Mouse (Mus musculus) heart, adult 10 weeks (tissue): ENCODE data around the gene Dnajb3. TPM values are rescaled to one million over a fixed set of nuclear protein-coding genes. Genes with fewer than 3 reads are reported as not detected.

Experiments
- polyA plus RNA-seq: library from polyadenylated mRNA; stranded (reverse); fragments of 350-450 nt; fragmentation: Illumina TruSeq; extraction: RNeasy Lipid Tissue Mini Kit (QIAGEN cat#74804); gene quantifications from one replicate; pipeline ENCODE4 v1.2.3, GENCODE M21; 2014; ENCODE audit warnings: low read depth, low replicate concordance

Gene Dnajb3
- polyA plus RNA-seq = not detected

DNA sequence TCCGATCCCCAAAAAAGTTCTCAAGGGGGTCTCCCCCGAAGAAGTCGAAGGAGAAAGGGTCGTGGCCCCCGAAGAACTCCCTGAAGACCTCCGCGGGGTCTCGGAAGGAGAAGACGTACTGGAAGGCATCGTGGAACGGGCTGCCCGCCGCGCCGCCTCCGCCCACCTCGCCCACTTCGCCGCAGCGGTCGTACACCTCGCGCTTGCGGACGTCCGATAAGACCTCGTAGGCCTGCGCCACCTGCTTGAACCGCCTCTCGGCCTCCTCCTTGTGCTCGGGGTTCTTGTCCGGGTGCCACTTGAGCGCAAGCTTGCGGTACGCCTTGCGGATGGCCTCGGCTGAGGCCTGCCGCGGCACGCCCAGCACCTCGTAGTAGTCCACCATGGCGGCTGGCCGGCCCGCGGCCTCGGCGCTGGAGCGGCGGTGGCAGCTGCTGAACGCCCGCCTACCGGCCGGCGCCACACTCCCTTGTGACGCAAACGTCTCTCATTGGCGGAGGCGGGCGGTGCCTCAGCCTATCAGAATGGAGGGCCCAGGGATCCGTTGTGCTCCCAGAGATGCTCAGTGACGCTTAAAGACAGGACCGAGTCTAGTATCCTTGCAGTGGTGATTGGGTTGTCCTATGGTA lies at the start of gene Dnajb3:
Dnajb3 (minus strand) TSS at position 489 of the 629 bp plus-strand sequence.

GRCm38 (mm10) chr1:88226670-88227379 lies 21.2 kb upstream of the Dnajb3 start, which contains the start of gene Mroh2a:
Gene Mroh2a, plus strand, starts transcription at chr1:88226986.

GRCm38 (mm10) chr1:88211812-88212211 lies 6.2 kb upstream of the Dnajb3 start, which contains the start of gene Ugt1a1:
Gene Ugt1a1, plus strand, starts transcription at chr1:88211959.

DNA sequence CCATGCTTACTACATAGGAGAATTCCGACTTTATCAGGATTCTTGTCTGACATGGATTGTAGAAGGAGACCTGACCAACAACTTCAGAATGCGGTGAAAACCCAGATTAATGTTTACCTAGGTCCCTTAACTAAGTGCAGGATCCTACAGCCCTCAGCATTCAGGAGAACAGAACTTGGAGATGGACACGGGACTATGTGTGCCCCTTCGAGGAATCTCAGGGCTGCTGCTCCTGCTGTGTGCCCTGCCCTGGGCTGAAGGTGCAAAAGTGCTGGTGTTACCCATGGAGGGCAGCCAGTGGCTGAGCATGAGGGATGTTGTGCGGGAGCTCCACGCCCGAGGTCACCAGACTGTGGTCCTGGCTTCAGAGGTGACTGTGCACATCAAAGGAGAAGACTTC lies 5.1 kb downstream of the Dnajb3 start, which contains the start of gene Ugt1a2:
Ugt1a2 (plus strand) TSS at position 146 of the 400 bp plus-strand sequence.

DNA sequence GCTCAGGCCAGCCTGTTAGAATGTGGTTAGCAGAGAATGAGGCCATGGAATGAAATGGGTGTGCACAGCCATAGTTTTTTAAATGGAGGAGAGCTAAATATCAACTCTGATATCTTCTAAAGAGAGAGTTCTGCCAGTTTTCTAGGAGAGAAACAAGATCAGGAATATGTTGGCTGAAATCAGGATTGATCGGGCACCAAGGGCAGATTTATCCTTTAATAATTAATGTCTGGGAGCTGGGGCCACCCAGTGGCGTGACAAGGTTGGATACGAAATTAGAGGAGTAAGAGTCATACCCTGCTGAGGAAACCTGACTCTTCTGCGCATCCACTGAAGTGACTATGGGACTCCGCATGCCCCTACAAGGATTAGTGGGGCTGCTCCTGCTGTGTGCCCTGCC lies 39.9 kb downstream of the Dnajb3 start, which contains the start of gene Ugt1a5:
Ugt1a5 (plus strand) TSS at position 302 of the 400 bp plus-strand sequence.

Other genes starting within 250 kb of the Dnajb3 start
- 18.7 TPM for gene Usp40, start 197.2 kb downstream of the Dnajb3 start, polyA plus RNA-seq
- not detected for gene Ugt1a10, start 150.4 kb downstream of the Dnajb3 start, polyA plus RNA-seq
- not detected for gene Ugt1a9, start 135.0 kb downstream of the Dnajb3 start, polyA plus RNA-seq
- gene Ugt1a8, start 118.0 kb downstream of the Dnajb3 start, polyA plus RNA-seq = not detected
- 1.3 TPM for gene Ugt1a7c, start 110.7 kb downstream of the Dnajb3 start, polyA plus RNA-seq
- not detected for gene Ugt1a6b, start 102.5 kb downstream of the Dnajb3 start, polyA plus RNA-seq
- 1.7 TPM for gene Ugt1a6a, start 71.0 kb downstream of the Dnajb3 start, polyA plus RNA-seq
- not detected for gene Ugt1a5, start 39.8 kb downstream of the Dnajb3 start, polyA plus RNA-seq
- gene Ugt1a2, start 5.2 kb downstream of the Dnajb3 start, polyA plus RNA-seq = not detected
- gene Ugt1a1, start 6.2 kb upstream of the Dnajb3 start, polyA plus RNA-seq = 0.68 TPM
- gene Mroh2a, start 21.2 kb upstream of the Dnajb3 start, polyA plus RNA-seq = not detected
- 26.4 TPM for gene Hjurp, start 71.9 kb upstream of the Dnajb3 start, polyA plus RNA-seq
- gene Trpm8, start 71.9 kb upstream of the Dnajb3 start, polyA plus RNA-seq = not detected
- not detected for gene Spp2, start 201.2 kb upstream of the Dnajb3 start, polyA plus RNA-seq